Mouse (Mus musculus) gastrocnemius, postnatal 14 days (tissue): Measurements from ENCODE around the gene Sirt1. TPM values are rescaled to one million over a fixed set of nuclear protein-coding genes. Genes with fewer than 3 reads are reported as not detected.
"Not testable (repeated sequence)": the region's sequence is repeated elsewhere in the genome, so short reads cannot be mapped to it uniquely, and the experiment has no call there.

Source experiments
- DNase-seq: peaks from one replicate; pipeline ENCODE4 v3.0.0; 2021; ENCODE audit warnings: mixed read lengths
- intact Hi-C: fragments of 180-260 bp; cut with DNase I; formaldehyde crosslinking; loops from one replicate; pipeline ENCODE4 v1.15.1; 2025; ENCODE audit warnings: low total_unique reads
- long read RNA-seq, 2 experiments: library from polyadenylated mRNA; stranded (forward); transcript quantifications; one replicate each; pipeline ENCODE4 v2.0.0; 2021
- total RNA-seq, 2 experiments: library from RNA; stranded (reverse); gene quantifications; 2 replicates each; pipeline ENCODE4 v1.2.3; 2021

The Sirt1 gene
- 1 to 10 TPM; 6.1 to 7.8 TPM for total RNA-seq
- long read RNA-seq, experiment 1, partial matches to known transcripts, result 0 of 2 reads
- long read RNA-seq, experiment 1, other reads (novel, unspliced or antisense), result 0 of 2 reads
- long read RNA-seq, experiment 2, partial matches to known transcripts, result 1 of 3 reads
- long read RNA-seq, experiment 2, other reads (novel, unspliced or antisense), result 0 of 3 reads

GRCm38 (mm10) chr10:63381498-63382280 is at the start of gene Sirt1:
TSS of gene Sirt1 (minus strand) at chr10:63381704.
- intact Hi-C loops, result no loop called here

DNA sequence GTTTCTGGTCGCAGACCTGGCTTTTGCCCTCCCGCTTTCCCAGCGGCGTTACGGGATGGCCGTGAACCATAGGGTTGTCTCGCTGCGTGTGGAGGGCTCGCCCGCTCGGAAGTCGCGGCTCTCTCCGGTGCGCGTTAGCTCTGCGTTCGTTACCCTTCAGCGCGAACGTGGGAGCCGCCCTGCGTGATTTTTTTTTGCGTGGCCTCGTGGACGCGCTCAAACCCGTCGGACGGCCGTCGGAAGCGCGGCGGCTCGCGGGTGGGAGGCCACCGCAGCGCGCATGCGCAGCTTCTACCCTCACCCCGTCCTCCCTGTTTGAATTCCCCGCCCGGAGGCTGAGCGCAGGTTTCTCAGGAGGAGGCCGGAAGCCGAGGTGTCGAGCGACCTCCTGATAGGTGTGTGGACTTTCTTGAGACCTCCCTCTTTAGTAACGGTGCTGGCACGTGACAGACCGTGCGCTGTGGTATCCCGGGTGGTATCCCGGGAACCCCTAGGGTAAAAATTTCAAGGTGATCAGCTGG is 48.3 kb upstream of the Sirt1 start, which contains the start of gene Ctnna3:
Ctnna3 (plus strand) TSS at position 314 of the 521 bp plus-strand sequence.
- intact Hi-C loops, result loop anchor here (10.0 kb wide), 1 partner anchor 265 kb away; no protein-coding TSS in a partner anchor

More at GRCm38 (mm10) chr10:63381498-63382280, at the start of gene Sirt1:
- DNase-seq, result no peak

DNA sequence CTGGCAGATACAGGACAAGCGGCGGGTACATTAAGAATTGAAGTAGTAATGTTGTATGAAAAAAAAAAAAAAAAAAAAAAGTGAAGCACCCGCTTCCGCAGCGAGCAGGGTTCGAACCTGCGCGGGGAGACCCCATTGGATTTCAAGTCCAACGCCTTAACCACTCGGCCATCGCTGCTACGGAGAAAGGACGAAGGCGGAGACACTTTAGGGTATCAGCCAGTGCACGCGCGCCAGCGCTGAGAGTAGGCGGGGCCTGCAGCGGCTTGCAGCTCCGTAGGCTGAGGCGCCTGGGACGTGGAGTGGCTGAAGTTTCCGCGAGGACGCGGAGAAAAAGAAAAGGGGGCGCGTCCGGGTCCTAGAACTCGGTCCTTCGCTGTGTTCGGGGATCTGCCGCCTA is 47.9 kb upstream of the Sirt1 start:
- peak; percentile 95 for DNase-seq
- intact Hi-C loops, result loop anchor here (10.0 kb wide), 1 partner anchor 265 kb away; no protein-coding TSS in a partner anchor

More for the DNA sequence above, 48.3 kb upstream of the Sirt1 start, which contains the start of gene Ctnna3:
- DNase-seq, result peak; percentile 87

GRCm38 (mm10) chr10:63429023-63429340 is 47.5 kb upstream of the Sirt1 start:
- DNase-seq, result no peak
- intact Hi-C loops, result loop anchor here (10.0 kb wide), 1 partner anchor 266 kb away; no protein-coding TSS in a partner anchor

- intact Hi-C loops, result loop anchor here (10.0 kb wide), 1 partner anchor 266 kb away; no protein-coding TSS in a partner anchor
Measured at GRCm38 (mm10) chr10:63428243-63429022, 46.9 kb upstream of the Sirt1 start.

DNA sequence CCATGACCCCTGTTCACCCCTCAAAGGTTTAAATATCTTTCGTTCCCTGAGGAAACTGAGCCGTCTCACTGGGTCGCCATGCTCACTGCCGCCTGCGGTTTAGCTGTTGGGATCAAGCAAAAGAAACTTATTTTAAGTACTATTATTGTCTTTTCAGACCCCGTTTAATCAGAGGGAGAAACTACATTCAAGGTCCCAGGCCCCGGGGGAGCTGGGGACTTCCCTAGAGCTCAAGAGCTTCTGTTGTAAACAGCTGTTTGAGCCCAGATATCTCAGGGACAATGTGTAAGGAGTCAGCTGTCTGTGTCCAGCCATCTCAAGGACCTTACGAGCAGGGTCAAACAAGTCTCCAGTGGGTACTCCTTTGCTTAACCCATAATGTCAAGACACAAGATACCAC is 45.6 kb upstream of the Sirt1 start:
- intact Hi-C loops, result loop anchor here (10.0 kb wide), 1 partner anchor 268 kb away; no protein-coding TSS in a partner anchor
- DNase-seq, result no peak

More at GRCm38 (mm10) chr10:63428243-63429022, 46.9 kb upstream of the Sirt1 start:
- DNase-seq, result peak; percentile 12

DNA sequence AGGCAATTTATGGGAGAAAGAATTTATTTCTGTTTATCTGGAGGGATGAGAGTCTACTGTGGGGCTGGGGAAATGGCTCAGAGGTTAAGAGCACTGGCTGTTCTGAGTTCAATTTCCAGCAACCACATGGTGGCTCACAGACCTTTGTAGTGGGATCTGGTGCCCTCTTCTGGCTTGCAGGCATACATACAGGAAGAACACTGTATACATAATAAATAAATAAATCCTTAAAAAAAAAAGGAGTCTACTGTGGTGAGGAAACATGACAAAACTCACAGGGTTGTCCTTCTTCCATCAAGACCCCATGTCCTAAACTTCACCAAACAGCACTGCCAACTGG is 42.9 kb upstream of the Sirt1 start:
- intact Hi-C loops, result loop anchor here (10.0 kb wide), 1 partner anchor 270 kb away; no protein-coding TSS in a partner anchor
- no peak for DNase-seq

DNA sequence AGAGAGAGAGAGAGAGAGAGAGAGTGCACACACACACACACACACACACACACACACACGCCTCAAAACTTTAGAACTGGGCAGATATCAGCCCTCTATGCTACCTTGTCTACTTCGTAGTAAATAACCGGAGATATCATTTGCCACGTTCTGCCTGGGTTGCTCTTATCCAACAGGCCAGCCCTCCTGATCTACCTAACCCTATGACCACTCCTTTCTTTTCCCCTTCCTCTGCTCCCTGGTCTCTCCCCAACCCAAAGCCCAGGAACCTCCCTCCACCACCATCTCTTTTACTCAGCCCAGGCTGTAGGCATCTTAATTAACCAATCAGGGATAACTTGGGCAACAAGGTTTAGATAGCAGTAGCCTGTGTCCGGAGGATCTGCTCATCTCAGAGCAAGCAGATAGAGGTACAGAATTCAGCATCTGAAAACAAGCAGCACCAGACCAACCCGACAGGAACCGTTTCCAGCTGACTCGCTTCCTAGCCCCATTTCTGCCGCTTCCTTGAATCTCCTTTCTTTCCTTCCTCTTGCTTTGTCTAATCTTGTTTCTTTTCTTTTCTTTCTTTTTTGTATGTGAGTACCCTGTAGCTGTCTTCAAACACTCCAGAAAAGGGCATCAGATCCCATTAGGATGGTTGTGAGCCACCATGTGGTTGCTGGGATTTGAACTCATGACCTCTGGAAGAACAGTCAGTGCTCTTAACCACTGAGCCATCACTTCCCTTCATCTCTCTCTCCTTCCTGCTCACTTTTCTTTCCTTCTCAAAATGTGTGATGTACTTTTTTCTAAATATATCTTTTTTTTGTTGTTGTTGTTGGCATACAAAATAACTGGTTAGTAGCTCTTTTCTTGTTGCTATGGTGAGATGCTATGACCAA is 42.3 kb upstream of the Sirt1 start:
- no peak for DNase-seq
- intact Hi-C loops, result loop anchor here (10.0 kb wide), 1 partner anchor 271 kb away; no protein-coding TSS in a partner anchor

GRCm38 (mm10) chr10:63422736-63422992 is 41.2 kb upstream of the Sirt1 start:
- no peak for DNase-seq
- intact Hi-C loops, result loop anchor here (10.0 kb wide), 1 partner anchor 272 kb away; no protein-coding TSS in a partner anchor

DNA sequence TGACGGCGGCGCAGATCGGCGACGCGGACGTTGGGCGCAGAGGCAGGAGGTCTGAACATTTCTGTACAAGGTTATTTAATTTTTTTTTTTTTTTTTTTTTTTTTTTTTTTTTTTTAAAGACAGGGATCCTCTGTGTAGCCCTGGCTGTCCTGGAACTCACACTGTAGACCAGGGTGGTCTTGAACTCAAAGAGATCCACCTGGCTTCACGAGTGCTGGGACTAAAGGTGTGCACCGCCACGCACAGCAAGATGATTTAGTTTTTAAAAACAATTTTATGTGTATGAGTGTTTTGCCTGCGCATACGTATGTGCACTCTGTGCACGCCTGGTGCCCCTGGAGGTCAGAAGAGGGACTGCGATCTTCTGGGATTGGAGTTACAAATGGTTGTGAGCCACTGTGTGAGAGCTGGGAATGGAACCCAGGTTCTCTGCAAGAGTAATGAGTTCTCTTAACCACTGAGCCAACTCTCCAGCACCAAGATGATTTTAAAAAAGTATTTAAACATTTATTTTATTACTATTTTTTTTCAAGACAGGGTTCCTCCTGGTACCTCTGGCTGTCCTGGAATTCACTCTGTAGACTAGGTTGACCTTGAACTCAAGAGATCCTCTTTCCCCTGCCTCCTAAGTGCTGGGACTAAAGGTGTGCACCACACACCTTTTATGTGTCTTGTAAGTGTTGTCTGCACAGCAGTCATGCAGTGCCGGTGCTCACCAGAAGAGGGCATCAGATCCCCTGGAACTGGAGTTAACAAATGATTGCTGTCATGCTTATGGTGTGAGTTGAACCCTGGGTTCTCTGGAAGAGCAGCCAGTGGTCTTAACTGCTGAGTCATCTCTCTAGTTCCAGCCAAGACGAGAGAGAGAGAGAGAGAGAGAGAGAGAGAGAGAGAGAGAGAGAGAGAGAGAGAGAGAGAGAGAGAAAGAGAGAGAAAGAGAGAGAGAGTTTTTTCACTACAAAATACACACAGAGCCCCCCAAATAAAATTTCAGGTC is 40.5 kb upstream of the Sirt1 start, which contains the start of gene Gm7075:
Gm7075 (minus strand) TSS at position 51 of the 997 bp plus-strand sequence.
- intact Hi-C loops, result loop anchor here (10.0 kb wide), 1 partner anchor 273 kb away; no protein-coding TSS in a partner anchor
- peak; percentile 17 for DNase-seq

DNA sequence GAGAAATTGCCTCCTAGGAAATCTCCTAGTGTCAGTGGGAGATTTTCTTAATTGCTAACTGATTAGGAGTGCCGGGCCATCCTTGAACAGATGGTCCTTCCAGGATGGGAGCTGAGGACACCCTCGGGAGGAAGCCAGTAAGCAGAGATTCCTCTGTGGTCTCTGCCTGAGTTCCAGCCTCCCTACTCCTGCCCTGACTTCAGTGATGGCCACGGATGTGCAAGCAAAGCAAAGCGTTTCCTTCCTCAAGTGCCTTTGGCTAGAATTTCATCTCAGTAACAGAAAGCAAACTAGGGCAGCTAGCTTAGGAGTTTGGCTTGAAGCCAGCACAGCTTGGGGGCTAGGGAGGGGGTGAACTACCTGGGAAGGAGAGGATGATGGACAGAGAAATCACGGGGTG is 35.6 kb upstream of the Sirt1 start:
- DNase-seq, result no peak

GRCm38 (mm10) chr10:63415850-63416249 is 34.3 kb upstream of the Sirt1 start:
- intact Hi-C loops, result no loop called here
- no peak for DNase-seq

More for the DNA sequence above, 35.6 kb upstream of the Sirt1 start:
- intact Hi-C loops, result no loop called here

GRCm38 (mm10) chr10:63415287-63415686 is 33.8 kb upstream of the Sirt1 start:
- DNase-seq, result no peak

DNA sequence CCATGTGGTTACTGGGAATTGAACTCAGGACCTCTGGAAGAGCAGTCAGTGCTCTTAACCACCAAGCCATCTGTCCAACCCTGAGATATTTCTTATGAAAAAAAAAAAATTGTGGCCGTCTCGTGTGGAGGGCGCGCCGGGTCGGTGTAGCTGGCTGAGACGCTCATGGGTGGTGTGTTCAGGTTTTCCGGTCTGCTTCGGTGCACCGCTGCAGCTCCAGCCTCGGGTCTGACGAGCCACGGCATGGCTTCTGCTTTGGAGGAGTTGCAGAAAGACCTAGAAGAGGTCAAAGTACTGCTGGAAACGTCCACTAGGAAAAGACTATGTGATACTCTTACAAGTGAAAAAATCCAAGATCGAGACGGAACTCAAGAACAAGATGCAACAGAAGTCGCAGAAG is 31.3 kb upstream of the Sirt1 start:
- intact Hi-C loops, result no loop called here

More at GRCm38 (mm10) chr10:63415287-63415686, 33.8 kb upstream of the Sirt1 start:
- intact Hi-C loops, result no loop called here

GRCm38 (mm10) chr10:63411674-63412073 is 30.2 kb upstream of the Sirt1 start:
- DNase-seq, intact Hi-C loops: not testable (repeated sequence)

More for the DNA sequence above, 31.3 kb upstream of the Sirt1 start:
- DNase-seq, result no peak

DNA sequence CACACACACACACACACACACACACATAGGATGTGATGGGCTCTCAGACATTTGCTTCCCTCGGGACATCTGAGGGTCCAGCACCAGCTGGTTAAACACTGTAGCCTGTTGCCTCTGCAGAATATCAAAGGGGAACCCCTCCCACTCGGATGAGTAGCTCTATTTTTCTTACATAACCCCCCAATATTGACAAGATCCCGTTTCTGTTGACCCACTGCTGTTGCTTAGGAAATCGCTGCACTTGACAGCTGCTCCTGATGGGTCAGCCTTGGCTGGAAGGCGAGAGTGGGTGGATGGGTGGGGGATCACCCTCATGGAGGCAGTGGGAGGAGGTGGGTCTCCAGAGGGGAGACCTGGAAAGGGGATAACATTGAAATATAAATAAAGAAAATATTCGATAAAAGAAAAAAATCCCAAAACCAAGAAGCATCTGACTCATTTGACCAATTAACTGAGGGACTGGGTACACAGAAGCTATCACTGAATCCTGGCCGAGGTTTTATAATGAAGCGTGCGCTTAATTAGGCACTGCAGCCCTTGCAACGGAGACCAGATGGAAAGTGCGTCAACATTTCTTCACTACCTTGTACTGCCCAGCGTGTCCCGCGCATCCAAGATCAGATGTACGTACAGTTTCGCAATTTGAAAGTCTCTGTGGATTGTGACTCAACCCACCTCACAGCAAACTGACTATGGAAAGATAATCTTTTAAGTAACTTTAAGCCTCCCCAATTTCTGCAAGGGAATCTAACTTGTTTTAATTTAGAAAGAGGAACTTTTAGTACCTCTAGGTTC is 28.9 kb upstream of the Sirt1 start:
- no peak for DNase-seq
- intact Hi-C loops, result no loop called here

DNA sequence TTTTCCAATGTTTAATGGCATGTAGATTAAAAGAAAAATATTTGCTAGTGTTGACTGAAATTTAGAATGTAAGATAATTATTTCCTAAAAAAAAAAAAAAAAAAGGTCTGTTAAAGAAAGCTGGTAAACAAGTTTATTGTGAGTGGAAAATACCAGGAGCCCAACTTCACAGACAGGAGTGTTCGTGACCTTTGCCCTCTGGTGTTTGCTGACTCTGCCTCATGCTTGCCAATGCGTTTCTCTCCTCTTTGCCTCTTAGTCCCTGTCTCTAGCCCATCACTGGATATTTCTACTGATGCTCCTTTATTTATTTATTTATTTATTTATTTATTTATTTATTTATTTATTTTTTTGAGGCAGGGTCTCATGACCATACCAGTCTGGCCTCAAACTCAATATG is 22.1 kb upstream of the Sirt1 start:
- intact Hi-C loops, result no loop called here
- no peak for DNase-seq
